Mouse (Mus musculus) ZHBTc4 (cell line): ENCODE data around the gene Gm8127.
"Not testable (repeated sequence)": the region's sequence is repeated elsewhere in the genome, so short reads cannot be mapped to it uniquely, and the experiment has no call there.

Experiments
- DNase-seq: peaks from one replicate; pipeline ENCODE4 v3.0.0-alpha.2; 2011; ENCODE audit warnings: low read depth, low spot score

Gene Gm8127

GRCm38 (mm10) chr14:43293503-43293902, at the start of gene Gm8127:
Gm8127 (minus strand) TSS chr14:43293832.
- DNase-seq = not testable (repeated sequence)

GRCm38 (mm10) chr14:43337646-43338045, 44.0 kb upstream of the Gm8127 start:
- DNase-seq = not testable (repeated sequence)

GRCm38 (mm10) chr14:43331362-43331880, 37.8 kb upstream of the Gm8127 start:
- DNase-seq = not testable (repeated sequence)

GRCm38 (mm10) chr14:43328603-43329002, 35.0 kb upstream of the Gm8127 start:
- not testable (repeated sequence) for DNase-seq

GRCm38 (mm10) chr14:43319516-43319915, 25.9 kb upstream of the Gm8127 start:
- DNase-seq = not testable (repeated sequence)

GRCm38 (mm10) chr14:43278681-43279080, 15.0 kb downstream of the Gm8127 start:
- peak; percentile 0 for DNase-seq

GRCm38 (mm10) chr14:43278146-43278545, 15.5 kb downstream of the Gm8127 start:
- peak; percentile 0 for DNase-seq

- DNase-seq = not testable (repeated sequence)
Measured at GRCm38 (mm10) chr14:43277468-43277867, 16.2 kb downstream of the Gm8127 start.

- not testable (repeated sequence) for DNase-seq
Measured at GRCm38 (mm10) chr14:43275752-43276151, 17.9 kb downstream of the Gm8127 start.

GRCm38 (mm10) chr14:43274986-43275511, 18.6 kb downstream of the Gm8127 start, which contains the start of gene Gm9732:
Gm9732 (plus strand) TSS chr14:43275036.
- DNase-seq = peak; percentile 2

- DNase-seq = not testable (repeated sequence)
Measured at GRCm38 (mm10) chr14:43273161-43273560, 20.5 kb downstream of the Gm8127 start.

- not testable (repeated sequence) for DNase-seq
Measured at GRCm38 (mm10) chr14:43269211-43269610, 24.4 kb downstream of the Gm8127 start.

- DNase-seq = not testable (repeated sequence)
Measured at GRCm38 (mm10) chr14:43268521-43269084, 25.0 kb downstream of the Gm8127 start.

- DNase-seq = not testable (repeated sequence)
Measured at GRCm38 (mm10) chr14:43263421-43263820, 30.2 kb downstream of the Gm8127 start.

GRCm38 (mm10) chr14:43258349-43258748, 35.3 kb downstream of the Gm8127 start, which contains the start of gene Gm8126:
Gm8126 (plus strand) TSS chr14:43258649.
- not testable (repeated sequence) for DNase-seq

- not testable (repeated sequence) for DNase-seq
Measured at GRCm38 (mm10) chr14:43256511-43256910, 37.1 kb downstream of the Gm8127 start.

- not testable (repeated sequence) for DNase-seq
Measured at GRCm38 (mm10) chr14:43250549-43251253, 42.9 kb downstream of the Gm8127 start.

- DNase-seq = not testable (repeated sequence)
Measured at GRCm38 (mm10) chr14:43249611-43250170, 43.9 kb downstream of the Gm8127 start.
